Mouse (Mus musculus) megakaryocyte-erythroid progenitor cell, adult 5-6 weeks (primary cell): Measurements from ENCODE around the gene Mfn1. TPM values are rescaled to one million over a fixed set of nuclear protein-coding genes. Genes with fewer than 3 reads are reported as not detected.

Experiments
- ATAC-seq: replicated peaks from 2 replicates; pipeline ENCODE4 v1.8.0; 2016; ENCODE audit warnings: mild to moderate bottlenecking, inconsistent platforms; ENCODE audit not compliant: severe bottlenecking, poor library complexity, low FRiP score, low TSS enrichment
- total RNA-seq, 2 experiments: library from RNA; stranded (forward) in 1 of 2; stranded (reverse) in 1 of 2; fragments of 200-1000, 215-1000 nt in 1 of 2; fragments of >200 nt in 1 of 2; fragmentation: Nextera tagmentation in 1 of 2; gene quantifications; 2 replicates each; pipeline ENCODE4 v1.2.3; 2014 to 2017

The Mfn1 gene
- 35.6 and 84.0 TPM in 2 replicates for total RNA-seq (2014; fragmentation: Nextera tagmentation)
- 55.0 and 79.6 TPM in 2 replicates for total RNA-seq (2017)

DNA sequence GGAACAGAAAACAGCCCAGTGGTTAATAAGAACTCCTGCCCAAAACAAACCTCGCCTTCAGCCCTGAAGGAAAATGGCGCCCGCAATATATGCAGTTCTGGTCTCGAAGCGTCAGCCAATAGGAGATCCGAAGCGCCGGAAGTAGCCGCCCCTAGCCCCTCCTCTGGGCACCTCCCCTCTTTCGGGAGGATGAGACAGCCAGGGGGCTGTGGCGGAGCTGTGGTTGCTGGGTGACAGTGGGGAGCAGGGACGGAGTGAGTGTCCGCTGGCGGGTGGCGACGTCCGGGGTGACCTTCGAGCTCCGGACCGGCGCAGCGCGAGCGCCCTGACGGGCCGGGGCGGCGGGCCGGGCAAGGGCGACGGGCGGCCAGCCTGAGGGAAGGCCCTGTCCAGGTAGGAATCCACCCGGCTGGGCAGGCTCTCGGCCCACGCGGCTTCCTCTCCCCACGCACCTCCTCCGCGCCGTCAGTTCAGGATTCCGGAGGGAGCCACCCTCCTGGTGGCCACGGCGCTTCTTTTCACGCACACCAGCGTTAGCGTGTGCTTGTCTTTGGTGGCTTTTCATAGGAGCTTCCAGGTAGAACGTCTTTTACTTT lies at the start of gene Mfn1:
TSS of gene Mfn1 (plus strand) at position 163 of the 596 bp plus-strand sequence.
- ATAC-seq, result peak; percentile 99

GRCm38 (mm10) chr3:32479961-32480360 lies 49.3 kb upstream of the Mfn1 start:
- no peak for ATAC-seq

DNA sequence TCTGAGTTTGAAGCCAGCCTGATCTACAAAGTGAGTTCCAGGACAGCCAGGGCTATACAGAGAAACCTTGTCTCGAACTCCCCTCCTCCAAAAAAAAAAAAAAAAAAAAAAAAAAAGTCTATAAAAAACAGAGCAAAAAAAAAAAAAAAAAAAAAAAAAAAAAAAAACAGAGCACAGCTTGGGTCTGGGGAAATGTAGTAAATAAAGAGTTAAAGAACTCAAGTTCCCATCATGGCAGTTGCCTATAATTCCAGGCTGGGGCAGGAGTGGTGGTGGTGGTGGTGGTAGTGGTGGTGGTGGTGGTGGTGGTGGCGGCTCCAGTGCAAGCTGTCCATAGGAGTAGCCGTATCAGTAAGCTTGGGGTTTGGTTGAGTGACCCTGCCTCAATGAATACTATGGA lies 46.2 kb upstream of the Mfn1 start:
- ATAC-seq, result no peak

DNA sequence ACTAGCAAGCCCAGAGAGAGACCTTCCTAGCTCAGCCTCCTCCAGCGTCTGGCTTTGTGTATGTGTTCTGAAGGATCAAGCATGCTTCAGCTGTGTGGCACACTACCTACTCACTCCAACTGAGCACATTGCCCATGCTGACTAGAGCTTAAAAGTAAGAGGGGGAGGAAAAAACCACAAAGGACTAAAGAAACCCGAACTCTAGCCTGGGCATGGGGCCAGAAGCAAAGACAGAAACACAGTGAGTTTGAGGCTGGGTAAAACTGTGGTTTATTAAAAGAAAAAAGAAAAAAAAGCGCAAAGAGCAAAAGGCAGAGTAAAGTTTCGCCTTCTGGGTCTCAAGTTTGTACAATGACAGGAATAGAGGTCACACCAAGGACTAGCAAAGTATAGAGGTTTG lies 42.7 kb upstream of the Mfn1 start:
- ATAC-seq, result no peak

DNA sequence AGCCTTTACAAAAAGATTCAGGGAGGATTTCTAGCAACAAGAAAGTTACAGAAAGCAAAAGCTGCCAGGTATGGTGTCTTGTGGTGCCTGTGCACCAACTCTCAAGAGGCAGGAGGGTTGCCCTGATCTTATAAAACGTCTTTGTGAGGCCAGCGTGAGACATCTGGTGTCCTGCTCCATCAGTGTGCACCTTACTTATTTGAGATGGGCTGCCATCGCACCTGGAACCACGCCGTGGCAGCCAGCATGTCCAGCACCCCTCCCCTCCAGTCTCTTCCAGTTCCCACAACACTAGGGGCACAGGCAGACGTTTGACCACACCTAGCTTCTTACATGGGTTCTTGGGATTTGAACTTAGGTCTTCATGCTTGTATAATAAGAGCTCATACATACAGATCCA lies 41.1 kb upstream of the Mfn1 start:
- no peak for ATAC-seq

GRCm38 (mm10) chr3:32490076-32490927 lies 39.0 kb upstream of the Mfn1 start:
- ATAC-seq, result no peak

DNA sequence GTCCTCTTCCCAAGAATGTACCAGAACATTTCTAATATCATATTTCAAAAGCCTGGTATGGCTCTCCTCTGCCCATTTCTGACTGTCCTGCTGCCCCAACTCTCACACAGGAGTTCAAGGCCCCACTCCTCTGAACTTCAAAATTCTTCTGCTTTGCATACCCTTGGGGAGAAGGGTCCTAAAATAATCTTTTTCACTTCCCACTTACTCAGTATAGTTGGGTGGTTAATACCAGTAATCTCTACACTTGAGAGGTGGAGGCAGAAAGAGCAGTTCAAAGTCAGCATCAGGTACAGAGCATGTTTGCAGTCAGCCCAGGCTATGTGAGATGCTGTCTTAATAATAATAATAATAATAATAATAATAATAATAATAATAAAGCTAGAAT lies 38.3 kb upstream of the Mfn1 start:
- no peak for ATAC-seq

- no peak for ATAC-seq
These were observed 36.9 kb upstream of the Mfn1 start, which contains the start of gene Kcnmb3 for GRCm38 (mm10) chr3:32492097-32493090. Kcnmb3 (minus strand) TSS chr3:32492231.

DNA sequence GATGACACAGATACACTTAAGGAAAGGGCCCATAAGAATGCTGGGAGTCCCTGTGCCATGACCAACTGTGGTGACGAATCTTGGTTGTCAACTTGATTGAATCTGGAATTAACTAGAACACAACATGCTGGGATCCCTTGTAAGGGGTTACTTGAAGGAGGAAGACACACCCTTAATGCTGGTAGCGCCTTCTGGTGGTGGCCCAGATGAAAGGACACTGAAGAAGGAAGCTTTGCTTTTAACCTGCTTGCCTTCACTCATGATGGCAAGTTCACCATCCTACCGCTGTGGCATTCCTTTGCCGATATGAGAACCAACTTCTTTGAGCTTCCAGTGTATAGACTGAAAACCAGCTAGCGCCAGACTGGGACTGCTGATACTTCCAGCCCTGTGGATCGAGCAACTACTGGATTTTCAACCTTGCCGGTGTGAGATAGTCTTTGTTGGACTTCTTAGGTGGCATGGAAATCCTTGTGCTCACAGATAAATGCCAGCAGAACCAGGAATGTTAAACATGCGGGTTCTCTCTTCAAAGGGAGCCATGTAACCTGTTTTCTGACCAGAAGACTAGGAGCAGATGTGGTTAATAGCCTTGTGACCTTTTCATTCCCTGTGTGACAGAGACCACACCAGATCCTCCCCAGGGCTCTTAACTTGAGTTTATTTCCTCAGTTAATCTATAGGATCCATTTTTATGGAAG lies 34.7 kb upstream of the Mfn1 start:
- no peak for ATAC-seq

GRCm38 (mm10) chr3:32495088-32495770 lies 34.0 kb upstream of the Mfn1 start:
- ATAC-seq, result no peak

DNA sequence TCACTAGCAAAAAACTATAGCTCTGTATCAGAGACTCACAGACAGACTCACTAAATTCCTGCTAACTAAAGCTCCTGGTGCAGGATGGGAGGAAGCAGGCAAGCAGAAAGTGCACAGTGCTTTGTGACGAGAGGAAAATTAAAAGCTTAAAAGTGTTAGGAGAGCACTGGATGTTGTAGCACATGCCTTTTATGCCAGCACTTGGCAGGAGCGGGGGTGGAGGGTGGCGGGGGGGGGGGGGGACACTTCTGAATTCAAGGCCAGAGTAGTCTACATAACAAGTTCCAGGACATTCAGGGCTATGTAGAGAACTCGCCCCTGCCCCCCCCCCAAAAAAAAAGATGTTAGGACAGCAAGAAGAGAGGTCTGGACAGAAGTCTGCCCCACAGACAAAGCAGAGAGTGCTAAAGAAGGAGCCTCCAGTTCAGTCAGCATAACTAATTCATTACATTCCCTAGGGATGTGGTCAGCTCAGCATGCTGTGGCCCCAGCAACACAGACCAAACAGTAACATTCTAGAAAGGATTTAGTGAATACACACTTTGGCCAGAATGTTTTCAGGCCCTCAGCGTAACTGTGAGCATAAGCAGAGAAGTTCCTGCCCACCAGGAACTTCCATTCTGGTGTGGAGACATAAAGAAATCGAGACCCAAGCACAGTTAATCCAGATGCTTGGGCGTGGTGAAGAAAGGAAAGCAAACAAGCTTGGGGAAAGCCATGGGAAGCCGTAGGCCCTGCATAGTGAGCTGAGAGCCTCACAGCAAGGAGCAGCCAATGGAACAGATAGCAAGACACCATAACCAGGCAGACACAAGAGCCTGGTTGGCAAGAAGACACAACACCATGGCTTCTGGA lies 33.2 kb upstream of the Mfn1 start:
- ATAC-seq, result no peak

DNA sequence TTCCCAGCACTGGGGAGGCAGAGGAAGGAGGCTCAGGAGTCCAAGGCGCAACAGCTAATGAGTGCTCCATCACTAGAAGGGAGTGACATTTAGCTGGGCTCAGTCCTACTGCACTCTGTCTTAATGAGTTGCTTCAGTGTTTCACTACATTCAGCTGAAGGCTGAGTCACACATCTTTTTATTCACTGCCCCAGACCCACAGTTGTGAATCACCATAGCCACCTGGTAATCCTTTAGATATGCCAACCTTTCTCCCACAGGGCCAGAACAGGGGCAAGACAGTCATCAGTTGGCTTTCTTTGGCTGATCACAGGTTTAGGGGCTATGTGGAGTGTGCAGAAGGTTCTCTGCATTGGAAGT lies 32.6 kb upstream of the Mfn1 start:
- no peak for ATAC-seq

- no peak for ATAC-seq
These were observed 28.9 kb upstream of the Mfn1 start for GRCm38 (mm10) chr3:32500346-32500745.

GRCm38 (mm10) chr3:32505841-32506240 lies 23.4 kb upstream of the Mfn1 start:
- no peak for ATAC-seq

DNA sequence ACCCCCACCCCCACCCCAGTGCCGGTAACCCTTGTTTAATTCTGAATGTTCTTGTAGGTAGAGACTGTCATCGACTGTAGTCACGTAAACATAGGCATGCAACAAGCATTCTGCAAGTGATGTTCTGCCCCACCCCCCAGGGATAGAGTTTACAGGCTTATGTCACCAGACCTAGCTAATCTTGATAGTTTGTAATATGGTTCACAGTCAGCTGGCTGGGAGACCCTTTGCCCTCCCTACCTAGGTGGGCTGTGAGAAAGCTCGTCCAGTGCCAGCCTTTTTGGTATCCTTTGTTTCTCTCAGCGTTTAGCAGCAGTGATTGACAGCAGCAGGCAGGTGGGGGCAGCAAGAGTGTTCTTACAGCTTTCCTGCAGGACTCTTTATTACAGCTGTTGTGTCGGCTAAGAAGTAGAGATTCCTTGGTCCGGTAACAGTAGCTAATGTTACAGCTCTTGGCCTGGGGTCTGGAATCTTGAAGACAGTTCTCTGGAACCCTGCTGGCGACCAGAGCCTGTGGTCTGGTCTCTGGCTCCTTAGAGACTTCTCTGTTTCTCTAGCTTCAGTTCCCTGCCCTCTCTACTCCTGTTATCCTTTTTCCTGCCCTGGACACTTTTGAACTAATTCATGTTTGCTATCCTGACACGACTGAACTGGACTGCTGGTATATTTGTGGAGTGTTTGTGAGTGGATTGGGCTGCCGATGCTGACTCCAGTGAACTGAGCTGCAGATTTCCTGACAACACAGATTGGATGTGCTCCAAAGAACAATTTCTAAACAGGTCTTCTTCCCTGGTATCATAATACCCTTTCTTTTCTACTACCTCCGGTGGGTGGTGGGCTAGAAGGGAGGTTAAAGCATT lies 22.7 kb upstream of the Mfn1 start:
- no peak for ATAC-seq

DNA sequence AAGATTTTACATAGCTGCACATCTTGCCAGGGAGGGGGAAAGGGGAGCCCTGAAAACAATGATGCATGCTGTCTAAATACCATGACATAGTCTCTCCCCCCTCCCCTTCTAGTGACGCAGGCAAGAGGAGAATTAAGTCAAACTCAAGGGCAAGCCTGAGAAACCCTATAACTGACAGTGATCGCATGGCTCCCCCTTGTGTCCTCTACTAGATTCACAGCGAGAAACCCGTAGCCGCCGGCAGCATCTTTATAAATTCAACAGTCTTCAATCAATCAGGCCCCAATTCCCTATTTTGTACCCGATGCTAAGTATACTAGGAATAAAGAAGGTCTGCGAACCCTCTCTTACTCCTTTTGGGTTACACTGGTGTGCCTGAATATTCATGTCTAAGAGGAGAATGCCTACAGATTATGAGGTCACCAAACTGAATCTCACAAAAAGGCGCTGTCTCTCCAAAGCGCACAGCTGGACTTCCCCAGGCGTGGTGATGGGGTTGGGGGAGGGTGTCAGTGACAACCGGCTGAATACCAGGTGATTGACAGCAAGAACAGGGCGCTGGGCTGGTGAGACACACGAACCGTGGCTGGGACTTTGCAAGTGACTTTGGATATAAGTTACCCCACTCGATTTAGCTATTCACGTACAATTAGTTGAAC lies 20.5 kb upstream of the Mfn1 start:
- ATAC-seq, result peak; percentile 29
